Mouse (Mus musculus) intestine, embryonic 16.5 days (tissue): ENCODE measurements around the gene Mgat5. TPM values are rescaled to one million over a fixed set of nuclear protein-coding genes. Genes with fewer than 3 reads are reported as not detected.

Experiments used
- ATAC-seq: fragments of 200-750 bp; cut with Nextera tagmentation; 2 replicates; pipeline ENCODE4 v1.8.0; 2017; ENCODE audit warnings: moderate TSS enrichment, moderate library complexity
- H3K27ac ChIP-seq: fragments of 300-500 bp; sonication (generic); 2 replicates; pipeline ENCODE4 v1.5.1; 2014; ENCODE audit warnings: mild to moderate bottlenecking, low read length
- H3K27me3 ChIP-seq: fragments of 300-500 bp; sonication (generic); replicated peaks from 2 replicates; pipeline ENCODE4 v1.6.1; 2014; ENCODE audit warnings: low read length, control low read depth, mixed read lengths; ENCODE audit not compliant: control insufficient read depth, insufficient read depth
- H3K36me3 ChIP-seq: fragments of 300-500 bp; sonication (generic); 2 replicates; pipeline ENCODE4 v1.6.1; 2014; ENCODE audit warnings: low read length, control low read depth; ENCODE audit not compliant: control insufficient read depth, insufficient read depth
- H3K4me1 ChIP-seq: fragments of 300-500 bp; sonication (generic); 2 replicates; pipeline ENCODE4 v1.6.1; 2014; ENCODE audit warnings: low read length, control low read depth, mixed read lengths; ENCODE audit not compliant: control insufficient read depth, insufficient read depth
- H3K4me2 ChIP-seq: fragments of 300-500 bp; sonication (generic); 2 replicates; pipeline ENCODE4 v1.6.1; 2014; ENCODE audit warnings: low read depth, low read length, control low read depth
- H3K4me3 ChIP-seq: fragments of 300-500 bp; sonication (generic); 2 replicates; pipeline ENCODE4 v1.5.1; 2014; ENCODE audit warnings: mild to moderate bottlenecking, low read length
- H3K9ac ChIP-seq: fragments of 300-500 bp; sonication (generic); 2 replicates; pipeline ENCODE4 v1.6.1; 2014; ENCODE audit warnings: low read depth, low read length
- H3K9me3 ChIP-seq: fragments of 300-500 bp; sonication (generic); 2 replicates; pipeline ENCODE4 v1.6.1; 2016; ENCODE audit warnings: low read length, control low read depth; ENCODE audit not compliant: control insufficient read depth
- WGBS: fragments of 180-500 bp; shearing (Covaris S2); extraction: QIAGEN DNeasy Blood & Tissue Kit; methylation state at CpG from one replicate; pipeline ENCODE4 v1.1.7; 2014; 5-methylcytosine and 5-hydroxymethylcytosine counted together
- polyA plus RNA-seq: library from polyadenylated mRNA; unstranded; fragments of >200 nt; fragmentation: Nextera tagmentation; extraction: Ambion mirVana; gene quantifications from 2 replicates; pipeline ENCODE4 v1.2.1, GENCODE M21; 2015

The Mgat5 gene
- polyA plus RNA-seq, 1 experiment from 2014 or later = 5.9 TPM

DNA sequence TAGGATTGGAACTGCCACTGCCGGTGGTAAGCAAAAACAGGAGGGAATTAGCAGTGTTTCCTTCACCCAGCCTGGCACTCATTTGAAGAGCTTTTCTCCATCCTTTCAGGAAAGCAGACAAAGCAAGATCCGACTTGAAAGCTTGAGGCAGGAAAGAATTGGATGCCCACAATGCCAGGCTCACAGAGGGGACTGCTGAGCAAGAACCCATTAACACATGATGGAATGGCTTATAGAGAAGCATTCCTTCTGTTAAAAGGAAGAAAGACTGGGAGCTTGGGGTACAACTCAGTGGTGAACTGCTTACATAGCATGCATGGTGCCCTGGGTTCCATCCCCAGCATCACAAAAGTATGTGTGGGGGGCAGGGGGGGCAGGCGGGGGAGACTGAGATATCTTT lies 80.2 kb downstream of the Mgat5 start:
- no peak for ATAC-seq
- Histone ChIP-seq H3K9me3 (no peaks in the 10 kb centered on the region), H3K27me3 (no peaks in the 10 kb centered on the region), H3K36me3 (peaks cover 5% of the 10 kb centered on the region; the same call in 1 of the 2 replicates), H3K4me3 (no peak overlapping the region), H3K27ac (no peak overlapping the region), H3K9ac (no peak overlapping the region), H3K4me2 (no peak overlapping the region), H3K4me1 (no peaks in the 10 kb centered on the region)
- WGBS = 81% methylated on average over 3 of the region's 3 CpGs

DNA sequence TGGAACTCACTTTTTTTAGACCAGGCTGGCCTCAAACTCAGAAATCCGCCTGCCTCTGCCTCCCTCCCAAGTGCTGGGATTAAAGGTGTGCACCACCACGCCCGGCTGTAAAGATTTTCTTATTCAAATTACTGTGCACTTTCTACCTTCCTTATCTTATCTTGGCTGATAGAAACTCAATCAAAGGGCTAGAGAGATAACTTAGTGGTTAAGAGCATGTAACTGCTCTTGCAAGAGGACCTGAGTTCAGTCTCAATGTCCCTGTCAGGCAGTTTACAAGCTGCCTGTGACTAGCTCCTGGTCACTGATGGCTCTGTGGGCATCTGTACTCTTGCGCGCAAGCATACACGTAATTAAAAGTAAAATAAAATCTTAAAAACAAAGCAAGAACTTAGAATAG lies 82.7 kb downstream of the Mgat5 start:
- H3K9ac ChIP-seq = no peak overlapping the region
- no peak overlapping the region for H3K4me2 ChIP-seq
- no peak overlapping the region for H3K4me3 ChIP-seq
- no peaks in the 10 kb centered on the region for H3K4me1 ChIP-seq
- WGBS = 76% methylated on average over 6 of the region's 6 CpGs
- peaks cover 5% of the 10 kb centered on the region; the same call in 1 of the 2 replicates for H3K36me3 ChIP-seq
- H3K9me3 ChIP-seq = no peaks in the 10 kb centered on the region
- H3K27ac ChIP-seq = no peak overlapping the region
- H3K27me3 ChIP-seq = no peaks in the 10 kb centered on the region
- ATAC-seq = peak; percentile 83

DNA sequence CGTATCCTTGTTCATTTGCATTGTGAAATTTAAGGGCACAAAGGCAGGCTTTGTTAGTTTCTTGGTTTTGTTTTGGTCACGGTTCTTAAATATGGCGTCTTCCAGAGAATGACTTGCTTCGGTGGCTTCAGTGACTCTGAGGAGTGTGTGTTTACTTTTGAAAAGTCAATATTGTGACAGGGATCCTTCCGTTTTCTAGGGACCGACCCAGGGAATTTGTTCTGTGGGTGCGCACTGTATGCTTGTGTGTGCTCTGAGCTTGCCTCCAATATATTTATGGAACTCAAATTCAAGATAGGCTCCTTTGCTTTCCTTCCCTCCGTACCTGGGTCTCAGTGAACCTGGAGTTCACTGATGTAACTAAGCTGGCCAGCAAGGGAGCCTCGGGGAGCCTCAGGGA lies 86.1 kb downstream of the Mgat5 start:
- peaks cover 5% of the 10 kb centered on the region; the same call in 1 of the 2 replicates for H3K36me3 ChIP-seq
- ATAC-seq = no peak
- no peaks in the 10 kb centered on the region for H3K9me3 ChIP-seq
- H3K9ac ChIP-seq = no peak overlapping the region
- no peaks in the 10 kb centered on the region for H3K27me3 ChIP-seq
- H3K4me3 ChIP-seq = no peak overlapping the region
- 58% methylated on average over 9 of the region's 9 CpGs for WGBS
- peaks cover 4% of the 10 kb centered on the region for H3K4me1 ChIP-seq
- no peak overlapping the region for H3K4me2 ChIP-seq
- H3K27ac ChIP-seq = no peak overlapping the region

DNA sequence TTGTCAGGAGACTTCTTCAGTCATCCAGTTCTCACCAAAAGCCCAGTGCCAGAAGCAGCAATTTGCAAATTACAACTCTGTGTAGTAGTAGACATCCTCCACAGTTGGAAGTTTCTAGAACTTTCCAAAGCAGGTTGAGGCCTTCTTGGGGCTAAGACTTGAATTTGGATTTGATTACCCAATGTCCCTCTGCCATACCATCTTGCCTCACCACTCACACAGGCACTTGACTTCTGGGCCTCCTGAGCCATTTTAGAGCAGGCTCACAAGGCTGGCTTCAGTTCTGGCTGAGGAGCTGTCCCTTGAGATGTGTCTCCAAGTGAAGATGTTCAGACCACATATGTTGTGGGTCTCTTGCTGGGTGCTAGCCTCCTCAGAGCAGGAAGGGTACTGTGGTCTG lies 86.9 kb downstream of the Mgat5 start:
- Histone ChIP-seq H3K36me3 (peaks cover 4% of the 10 kb centered on the region; the same call in 1 of the 2 replicates), H3K27ac (no peak overlapping the region), H3K4me2 (no peak overlapping the region), H3K9ac (no peak overlapping the region), H3K27me3 (no peaks in the 10 kb centered on the region), H3K4me1 (peaks cover 4% of the 10 kb centered on the region), H3K9me3 (no peaks in the 10 kb centered on the region), H3K4me3 (no peak overlapping the region)
- no peak for ATAC-seq

DNA sequence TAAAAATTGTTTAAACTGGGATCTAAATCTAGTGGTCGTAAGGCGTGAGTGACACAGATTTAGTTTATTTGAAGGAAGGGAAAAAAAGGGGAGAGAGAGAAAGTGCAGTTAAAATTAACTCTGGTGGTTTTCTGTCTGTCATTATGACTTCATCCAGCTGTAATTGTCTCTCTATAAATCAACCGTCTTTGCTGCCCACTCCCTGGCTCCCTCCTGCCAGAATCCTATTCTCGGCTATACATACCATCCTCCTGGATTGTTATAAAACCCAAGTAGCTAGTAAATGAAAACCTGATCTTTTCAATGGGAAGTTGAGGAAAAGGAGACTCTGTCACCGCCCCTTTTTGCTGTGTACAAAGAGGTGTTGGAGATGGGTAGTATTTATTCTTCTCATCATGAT lies 88.5 kb downstream of the Mgat5 start:
- Histone ChIP-seq H3K27ac (no peak overlapping the region), H3K9ac (no peak overlapping the region), H3K4me3 (no peak overlapping the region), H3K4me1 (peaks cover 4% of the 10 kb centered on the region), H3K9me3 (no peaks in the 10 kb centered on the region), H3K4me2 (no peak overlapping the region), H3K27me3 (no peaks in the 10 kb centered on the region), H3K36me3 (no peaks in the 10 kb centered on the region)
- 50% methylated on average over 5 of the region's 5 CpGs for WGBS
- no peak for ATAC-seq

DNA sequence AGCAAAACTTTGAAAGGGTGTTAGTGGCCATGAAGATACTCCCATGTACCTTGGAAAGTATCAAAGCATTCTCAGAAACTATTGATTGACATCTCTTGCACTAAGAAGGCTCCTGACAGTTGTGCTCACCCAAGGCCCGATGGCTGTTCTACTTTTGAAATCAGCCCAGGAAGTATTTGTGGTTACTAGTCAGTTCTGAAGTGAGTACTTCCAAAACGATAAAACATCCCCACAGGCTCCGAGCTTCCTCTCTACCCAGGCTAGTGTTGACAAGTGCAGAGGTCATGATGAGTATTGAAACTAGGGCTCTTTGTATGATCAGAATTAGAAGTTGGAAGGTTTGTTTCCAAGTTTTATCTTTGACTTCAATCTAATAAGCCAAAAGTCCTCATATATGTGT lies 92.0 kb downstream of the Mgat5 start:
- Histone ChIP-seq H3K36me3 (no peaks in the 10 kb centered on the region), H3K4me3 (no peak overlapping the region), H3K4me2 (no peak overlapping the region), H3K27me3 (no peaks in the 10 kb centered on the region), H3K9ac (no peak overlapping the region), H3K4me1 (peaks cover 4% of the 10 kb centered on the region), H3K27ac (no peak overlapping the region), H3K9me3 (no peaks in the 10 kb centered on the region)
- no peak for ATAC-seq
- 82% methylated on average over 3 of the region's 3 CpGs for WGBS

DNA sequence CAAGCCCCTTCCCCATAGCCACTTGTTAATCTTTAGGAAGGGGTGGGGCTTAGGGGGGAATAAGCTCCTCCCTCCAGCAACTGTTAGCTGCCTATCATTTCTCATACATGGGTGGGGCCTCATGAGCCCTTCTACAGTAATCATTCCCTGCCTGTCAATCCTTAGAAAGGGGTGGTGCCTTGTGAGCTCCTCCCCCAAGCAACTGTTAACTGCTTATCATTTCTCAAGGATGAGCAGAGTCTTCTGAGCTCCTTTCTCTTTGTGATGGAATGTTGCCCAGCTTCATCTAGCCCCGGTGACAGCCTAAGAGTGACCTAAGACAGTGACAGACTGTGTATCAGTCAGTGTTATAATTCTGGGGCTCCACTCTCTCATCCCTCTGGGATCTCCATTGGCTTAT lies 95.0 kb downstream of the Mgat5 start:
- Histone ChIP-seq H3K36me3 (no peaks in the 10 kb centered on the region), H3K4me1 (no peaks in the 10 kb centered on the region), H3K9me3 (no peaks in the 10 kb centered on the region), H3K9ac (no peak overlapping the region), H3K27me3 (no peaks in the 10 kb centered on the region), H3K4me2 (no peak overlapping the region), H3K4me3 (no peak overlapping the region), H3K27ac (no peak overlapping the region)
- WGBS = 82% methylated on average over 1 of the region's 1 CpGs
- ATAC-seq = peak; percentile 23; the same call in 1 of the 2 replicates

DNA sequence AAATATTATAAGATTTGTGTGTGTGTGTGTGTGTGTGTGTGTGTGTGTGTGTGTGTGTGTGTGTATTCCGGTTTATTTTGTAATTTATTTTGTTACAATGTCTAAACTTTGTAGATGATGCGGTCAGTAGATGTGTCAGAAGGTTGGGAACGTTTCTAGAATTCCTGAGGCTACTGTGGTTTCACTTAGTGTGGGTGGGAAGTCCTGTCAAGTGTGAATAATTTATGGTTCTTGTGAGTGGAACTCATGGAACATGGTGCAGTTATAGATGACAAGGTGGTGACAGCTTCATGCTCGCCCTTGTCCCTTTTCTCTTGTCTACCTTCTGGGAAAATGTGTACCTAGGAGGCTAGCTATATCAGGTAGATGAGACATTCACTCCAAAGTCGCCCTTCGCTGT lies 96.2 kb downstream of the Mgat5 start:
- no peaks in the 10 kb centered on the region for H3K27me3 ChIP-seq
- no peak overlapping the region for H3K9ac ChIP-seq
- H3K4me3 ChIP-seq = no peak overlapping the region
- H3K9me3 ChIP-seq = no peaks in the 10 kb centered on the region
- no peak overlapping the region for H3K27ac ChIP-seq
- ATAC-seq = no peak
- H3K4me1 ChIP-seq = no peaks in the 10 kb centered on the region
- WGBS = 85% methylated on average over 6 of the region's 6 CpGs
- no peaks in the 10 kb centered on the region for H3K36me3 ChIP-seq
- no peak overlapping the region for H3K4me2 ChIP-seq

DNA sequence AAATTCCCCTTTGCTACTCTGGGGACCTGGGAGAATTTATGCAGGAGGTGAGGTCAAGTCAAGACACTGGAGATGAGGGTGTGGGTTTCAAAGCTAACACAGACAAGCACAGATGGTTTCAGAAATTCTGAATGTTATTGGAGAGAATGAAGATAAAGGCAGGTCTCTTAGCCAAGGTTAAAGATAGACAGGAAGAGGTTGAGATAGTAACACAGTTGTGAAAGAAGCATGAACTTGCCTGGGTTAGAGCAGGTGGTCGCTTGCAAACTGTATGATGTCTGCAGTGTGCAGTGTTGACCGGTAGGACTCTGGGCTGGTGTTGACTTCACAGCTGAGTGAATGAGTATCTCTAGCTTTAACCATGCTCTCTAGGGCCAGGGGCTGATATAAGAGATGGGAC lies 97.8 kb downstream of the Mgat5 start:
- no peak overlapping the region for H3K9ac ChIP-seq
- 91% methylated on average over 2 of the region's 2 CpGs for WGBS
- no peaks in the 10 kb centered on the region for H3K36me3 ChIP-seq
- no peaks in the 10 kb centered on the region for H3K9me3 ChIP-seq
- no peaks in the 10 kb centered on the region for H3K4me1 ChIP-seq
- no peaks in the 10 kb centered on the region for H3K27me3 ChIP-seq
- no peak for ATAC-seq
- no peak overlapping the region for H3K4me2 ChIP-seq
- no peak overlapping the region for H3K4me3 ChIP-seq
- H3K27ac ChIP-seq = no peak overlapping the region

DNA sequence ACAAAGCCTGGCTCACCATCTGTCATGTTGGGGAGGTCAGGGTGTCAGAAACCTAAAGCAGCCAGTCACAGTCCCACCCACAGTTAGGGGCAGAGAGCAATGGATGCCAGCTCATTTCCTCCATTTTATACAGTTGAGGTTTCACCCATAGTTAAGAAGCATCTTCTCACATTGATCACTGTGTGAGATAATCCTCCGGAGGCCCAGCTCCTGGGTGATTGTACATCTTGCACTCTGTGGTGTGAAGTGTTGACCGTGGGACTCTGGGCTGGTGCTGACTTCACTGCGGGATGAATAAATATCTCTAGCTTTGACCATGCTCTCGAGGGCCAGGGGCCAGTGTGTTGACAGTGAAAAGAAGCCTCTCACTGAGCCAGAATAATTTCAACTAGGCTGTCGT lies 99.0 kb downstream of the Mgat5 start:
- WGBS = 80% methylated on average over 5 of the region's 5 CpGs
- ATAC-seq = no peak
- no peaks in the 10 kb centered on the region for H3K9me3 ChIP-seq
- H3K4me1 ChIP-seq = no peaks in the 10 kb centered on the region
- H3K27me3 ChIP-seq = no peaks in the 10 kb centered on the region
- no peak overlapping the region for H3K4me3 ChIP-seq
- no peak overlapping the region for H3K4me2 ChIP-seq
- no peaks in the 10 kb centered on the region for H3K36me3 ChIP-seq
- no peak overlapping the region for H3K27ac ChIP-seq
- no peak overlapping the region for H3K9ac ChIP-seq
